Mouse (Mus musculus) urinary bladder, adult 2 months (tissue): ENCODE results near the gene Ins1. TPM values are rescaled to one million over a fixed set of nuclear protein-coding genes. Genes with fewer than 3 reads are reported as not detected.

ENCODE experiments used
- DNase-seq: peaks from one replicate; pipeline ENCODE4 v3.0.0; 2022; ENCODE audit warnings: low spot score
- polyA plus RNA-seq: library from polyadenylated mRNA; depleted of rRNA; stranded (reverse); fragments of >200 nt; gene quantifications from 2 replicates; pipeline ENCODE4 v1.2.3, GENCODE M21; 2012; rRNA removed

The Ins1 gene
- not detected in 2 replicates for polyA plus RNA-seq

- no peak for DNase-seq
Observed at GRCm38 (mm10) chr19:52263997-52264396, at the start of gene Ins1. TSS of gene Ins1 (plus strand) at chr19:52264297.
